Mouse (Mus musculus) ES-E14 (cell line): ENCODE measurements at regions not wholly inside any gene's neighbourhood (a gene's known extent, or its start where the extent isn't known, plus 50 kb on each side); places are given as distances from the start of the nearest gene placed in this dataset.

Experiments
- DNase-seq: peaks from one replicate; pipeline ENCODE4 v3.0.0-alpha.2; 2013; ENCODE audit warnings: low read depth, low spot score
- H3K27ac ChIP-seq: 2 replicates; pipeline ENCODE4 v1.5.1; 2012; ENCODE audit warnings: low read depth, mild to moderate bottlenecking, low read length, moderate library complexity, mixed read lengths; ENCODE audit not compliant: poor library complexity, insufficient read depth, severe bottlenecking
- H3K36me3 ChIP-seq: 2 replicates; pipeline ENCODE4 v1.6.1; 2012; ENCODE audit warnings: mild to moderate bottlenecking, low read length, moderate library complexity, mixed read lengths; ENCODE audit not compliant: control insufficient read depth, poor library complexity, insufficient read depth, severe bottlenecking
- H3K4me1 ChIP-seq, 2 experiments: fragments of 150-350 bp in 1 of 2; sonication (generic) in 1 of 2; 2 replicates each; pipeline ENCODE4 v1.6.1; 2012; ENCODE audit warnings: low read length in 2 of 2, mild to moderate bottlenecking in 1 of 2, mixed read lengths in 1 of 2; ENCODE audit not compliant: control insufficient read depth in 2 of 2, insufficient read depth in 2 of 2, poor library complexity in 1 of 2
- H3K4me3 ChIP-seq, 2 experiments: fragments of 150-350 bp in 1 of 2; sonication (generic) in 1 of 2; 2 replicates each; pipeline ENCODE4 v1.5.1; 2012; ENCODE audit warnings: low read length in 2 of 2, low read depth in 1 of 2, mild to moderate bottlenecking in 1 of 2, mixed read lengths in 1 of 2; ENCODE audit not compliant: insufficient read depth in 1 of 2, poor library complexity in 1 of 2, severe bottlenecking in 1 of 2
- H3K9ac ChIP-seq: 2 replicates; pipeline ENCODE4 v1.6.1; 2012; ENCODE audit warnings: low read depth, mild to moderate bottlenecking, low read length, mixed read lengths; ENCODE audit not compliant: poor library complexity, insufficient read depth, severe bottlenecking
- H3K9me3 ChIP-seq: fragments of 150-350 bp; sonication (generic); 2 replicates; pipeline ENCODE4 v1.6.1; 2012; ENCODE audit warnings: low read depth, mild to moderate bottlenecking, low read length; ENCODE audit not compliant: control insufficient read depth, insufficient read depth
- CHD2 ChIP-seq: IDR thresholded peaks from 2 replicates; pipeline ENCODE4 v1.6.1; 2014; ENCODE audit warnings: mild to moderate bottlenecking, low read depth, low read length, inconsistent platforms
- HCFC1 ChIP-seq: IDR thresholded peaks from 2 replicates; pipeline ENCODE4 v1.6.1; 2012; ENCODE audit warnings: low read length, inconsistent platforms, borderline replicate concordance; ENCODE audit not compliant: insufficient read depth
- MAFK ChIP-seq: IDR thresholded peaks from 2 replicates; pipeline ENCODE4 v1.6.1; 2014; ENCODE audit warnings: mild to moderate bottlenecking, low read depth, low read length, inconsistent platforms; ENCODE audit not compliant: insufficient read depth
- ZC3H11A ChIP-seq: IDR thresholded peaks from 2 replicates; pipeline ENCODE4 v1.6.1; 2012; ENCODE audit warnings: low read depth, mild to moderate bottlenecking, inconsistent platforms, low read length, borderline replicate concordance
- ZNF384 ChIP-seq: IDR thresholded peaks from 2 replicates; pipeline ENCODE4 v1.6.1; 2012; ENCODE audit warnings: low read depth, low read length, inconsistent platforms
- in situ Hi-C, 2 experiments: fragments of 600-800 bp; cut with MboI; formaldehyde crosslinking; loops; one replicate each; pipeline ENCODE4 v1.15.1; 2025; ENCODE audit warnings: low sequenced_read_pairs in 2 of 2, inconsistent platforms in 1 of 2; ENCODE audit not compliant: unreplicated experiment in 2 of 2

GRCm38 (mm10) chr2:103209512-103209981 lies 93.5 kb downstream of the Ehf start:
- Histone ChIP-seq H3K27ac (no peak overlapping the region), H3K9ac (no peak overlapping the region), H3K4me3 (no peak overlapping the region), H3K9me3 (no peaks in the 10 kb centered on the region), H3K4me1 (no peaks in the 10 kb centered on the region), H3K36me3 (no peaks in the 10 kb centered on the region)
- in situ Hi-C loops: no loop called here
- TF ChIP-seq ZNF384: no peak
- TF ChIP-seq CHD2: no peak
- TF ChIP-seq HCFC1: no peak
- no peak for TF ChIP-seq ZC3H11A
- TF ChIP-seq MAFK: no peak
- DNase-seq: no peak

- H3K27ac ChIP-seq: no peak overlapping the region
- no peaks in the 10 kb centered on the region for H3K9me3 ChIP-seq
- no peak overlapping the region for H3K9ac ChIP-seq
- no peak for DNase-seq
- no peaks in the 10 kb centered on the region for H3K4me1 ChIP-seq
- TF ChIP-seq ZC3H11A: no peak
- TF ChIP-seq ZNF384: no peak
- TF ChIP-seq HCFC1: no peak
- no peak for TF ChIP-seq MAFK
- no peak for TF ChIP-seq CHD2
- H3K4me3 ChIP-seq: no peak overlapping the region
- in situ Hi-C loops: no loop called here
- H3K36me3 ChIP-seq: no peaks in the 10 kb centered on the region
Measured at GRCm38 (mm10) chr2:103211179-103211578, 91.9 kb downstream of the Ehf start.
